Mouse (Mus musculus): ENCODE measurements around the gene Dyx1c1. TPM values are rescaled to one million over a fixed set of nuclear protein-coding genes. Genes with fewer than 3 reads are reported as not detected.

Gene Dyx1c1
- polyA plus RNA-seq, 1 experiment from 2014 or later = 2.4 TPM

DNA sequence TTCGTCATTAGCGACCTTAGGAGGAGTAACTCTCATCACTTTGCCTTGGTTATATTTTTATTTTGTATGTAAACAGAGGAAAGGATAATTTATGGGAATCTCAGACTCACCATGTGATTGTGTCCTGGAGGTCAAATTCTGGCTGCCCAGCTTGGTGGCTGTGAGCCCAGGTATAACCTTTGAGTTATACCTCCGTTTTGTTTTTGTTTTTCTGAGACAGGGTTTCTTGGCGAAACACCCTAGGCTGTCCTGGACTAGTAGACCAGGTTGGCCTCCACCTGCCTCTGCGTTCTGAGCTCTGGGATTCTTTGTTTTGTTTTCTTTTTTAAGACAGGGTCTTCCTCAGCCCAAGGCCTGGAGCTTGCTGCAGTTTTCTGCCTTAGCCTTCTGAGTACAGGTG lies 30.1 kb downstream of the Dyx1c1 start:
- H3K4me1 ChIP-seq (ENCODE audit: control insufficient read depth, insufficient read depth, low read depth, low read length) = peaks cover 17% of the 10 kb centered on the region
- no peak overlapping the region for H3K4me2 ChIP-seq (ENCODE audit: low read length)
- ATAC-seq = no peak
- H3K27me3 ChIP-seq (replicated peaks; ENCODE audit: control insufficient read depth, insufficient read depth, low read length) = no peaks in the 10 kb centered on the region
- no peaks in the 10 kb centered on the region for H3K9me3 ChIP-seq (ENCODE audit: control insufficient read depth, low read length)
- no peak overlapping the region for H3K4me3 ChIP-seq (ENCODE audit: low read length)
- no peak overlapping the region for H3K27ac ChIP-seq (ENCODE audit: low read depth, low read length)
- no peaks in the 10 kb centered on the region for H3K36me3 ChIP-seq (ENCODE audit: control insufficient read depth, insufficient read depth, low read length)
- 85% methylated on average over 5 of the region's 5 CpGs for WGBS
- no peak overlapping the region for H3K9ac ChIP-seq (ENCODE audit: low read depth, low read length)

DNA sequence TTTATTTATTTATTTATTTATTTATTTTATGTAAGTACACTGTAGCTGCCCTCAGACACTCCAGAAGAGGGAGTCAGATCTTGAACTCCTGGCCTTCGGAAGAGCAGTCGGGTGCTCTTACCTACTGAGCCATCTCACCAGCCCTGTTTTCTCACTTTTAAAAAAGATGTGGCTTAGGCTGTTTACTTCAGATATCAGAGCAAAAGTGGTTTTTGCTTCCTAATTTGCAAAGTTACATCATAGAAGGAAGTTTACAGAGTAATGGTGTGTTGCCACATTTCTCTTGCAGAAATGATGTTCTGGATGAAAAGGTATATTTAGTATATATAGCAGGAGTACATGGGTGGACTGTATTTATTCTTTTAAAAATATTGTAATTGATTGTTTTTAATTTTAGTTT lies 32.8 kb downstream of the Dyx1c1 start:
- H3K9ac ChIP-seq (ENCODE audit: low read depth, low read length) = no peak overlapping the region
- no peaks in the 10 kb centered on the region for H3K36me3 ChIP-seq (ENCODE audit: control insufficient read depth, insufficient read depth, low read length)
- H3K9me3 ChIP-seq (ENCODE audit: control insufficient read depth, low read length) = no peaks in the 10 kb centered on the region
- H3K4me1 ChIP-seq (ENCODE audit: control insufficient read depth, insufficient read depth, low read depth, low read length) = peaks cover 5% of the 10 kb centered on the region
- no peaks in the 10 kb centered on the region for H3K27me3 ChIP-seq (replicated peaks; ENCODE audit: control insufficient read depth, insufficient read depth, low read length)
- no peak overlapping the region for H3K27ac ChIP-seq (ENCODE audit: low read depth, low read length)
- ATAC-seq = no peak
- no peak overlapping the region for H3K4me2 ChIP-seq (ENCODE audit: low read length)
- WGBS = 96% methylated on average over 2 of the region's 2 CpGs
- H3K4me3 ChIP-seq (ENCODE audit: low read length) = no peak overlapping the region

DNA sequence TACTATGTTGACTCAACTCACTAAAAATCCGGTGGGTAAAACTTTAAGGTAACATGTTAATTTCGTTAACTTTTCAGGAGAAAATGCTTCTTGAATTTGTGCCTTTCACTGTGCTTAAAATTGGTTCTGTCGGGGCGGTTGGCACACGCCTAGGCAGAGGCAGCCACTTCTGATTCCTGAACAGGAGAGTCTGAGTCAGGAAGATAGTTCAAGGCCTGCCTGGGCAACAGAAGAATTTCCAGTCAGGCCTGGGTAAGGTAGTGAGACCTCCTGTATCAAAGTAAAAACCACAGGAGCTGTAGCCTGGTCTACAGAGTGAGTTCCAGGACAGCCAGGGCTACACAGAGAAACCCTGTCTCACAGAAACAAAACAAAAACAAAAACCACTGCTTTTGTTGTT lies 34.0 kb downstream of the Dyx1c1 start:
- ATAC-seq = no peak
- Histone ChIP-seq H3K4me1 (ENCODE audit: control insufficient read depth, insufficient read depth, low read depth, low read length) (no peaks in the 10 kb centered on the region), H3K4me2 (ENCODE audit: low read length) (no peak overlapping the region), H3K9ac (ENCODE audit: low read depth, low read length) (no peak overlapping the region), H3K4me3 (ENCODE audit: low read length) (no peak overlapping the region), H3K27ac (ENCODE audit: low read depth, low read length) (no peak overlapping the region), H3K9me3 (ENCODE audit: control insufficient read depth, low read length) (no peaks in the 10 kb centered on the region), H3K36me3 (ENCODE audit: control insufficient read depth, insufficient read depth, low read length) (no peaks in the 10 kb centered on the region), H3K27me3 (replicated peaks; ENCODE audit: control insufficient read depth, insufficient read depth, low read length) (no peaks in the 10 kb centered on the region)
- WGBS = 91% methylated on average over 5 of the region's 5 CpGs

GRCm38 (mm10) chr9:72996167-72996566 lies 37.6 kb downstream of the Dyx1c1 start:
- Histone ChIP-seq H3K4me3 (ENCODE audit: low read length) (no peak overlapping the region), H3K27me3 (replicated peaks; ENCODE audit: control insufficient read depth, insufficient read depth, low read length) (no peaks in the 10 kb centered on the region), H3K4me2 (ENCODE audit: low read length) (no peak overlapping the region), H3K9me3 (ENCODE audit: control insufficient read depth, low read length) (no peaks in the 10 kb centered on the region), H3K9ac (ENCODE audit: low read depth, low read length) (no peak overlapping the region), H3K27ac (ENCODE audit: low read depth, low read length) (no peak overlapping the region), H3K36me3 (ENCODE audit: control insufficient read depth, insufficient read depth, low read length) (peaks cover 5% of the 10 kb centered on the region), H3K4me1 (ENCODE audit: control insufficient read depth, insufficient read depth, low read depth, low read length) (no peaks in the 10 kb centered on the region)
- ATAC-seq = no peak

GRCm38 (mm10) chr9:72996806-72997205 lies 38.2 kb downstream of the Dyx1c1 start:
- Histone ChIP-seq H3K9me3 (ENCODE audit: control insufficient read depth, low read length) (no peaks in the 10 kb centered on the region), H3K27me3 (replicated peaks; ENCODE audit: control insufficient read depth, insufficient read depth, low read length) (no peaks in the 10 kb centered on the region), H3K4me2 (ENCODE audit: low read length) (no peak overlapping the region), H3K27ac (ENCODE audit: low read depth, low read length) (no peak overlapping the region), H3K9ac (ENCODE audit: low read depth, low read length) (no peak overlapping the region), H3K4me3 (ENCODE audit: low read length) (no peak overlapping the region), H3K36me3 (ENCODE audit: control insufficient read depth, insufficient read depth, low read length) (peaks cover 7% of the 10 kb centered on the region), H3K4me1 (ENCODE audit: control insufficient read depth, insufficient read depth, low read depth, low read length) (no peaks in the 10 kb centered on the region)
- 61% methylated on average over 7 of the region's 7 CpGs for WGBS
- no peak for ATAC-seq

- Histone ChIP-seq H3K4me1 (ENCODE audit: control insufficient read depth, insufficient read depth, low read depth, low read length) (no peaks in the 10 kb centered on the region), H3K4me3 (ENCODE audit: low read length) (no peak overlapping the region), H3K36me3 (ENCODE audit: control insufficient read depth, insufficient read depth, low read length) (peaks cover 16% of the 10 kb centered on the region), H3K9me3 (ENCODE audit: control insufficient read depth, low read length) (no peaks in the 10 kb centered on the region), H3K27ac (ENCODE audit: low read depth, low read length) (no peak overlapping the region), H3K9ac (ENCODE audit: low read depth, low read length) (no peak overlapping the region), H3K4me2 (ENCODE audit: low read length) (no peak overlapping the region), H3K27me3 (replicated peaks; ENCODE audit: control insufficient read depth, insufficient read depth, low read length) (no peaks in the 10 kb centered on the region)
- ATAC-seq = no peak
- WGBS = 74% methylated on average over 2 of the region's 2 CpGs
Measured at GRCm38 (mm10) chr9:73000487-73000886, 41.9 kb downstream of the Dyx1c1 start.

DNA sequence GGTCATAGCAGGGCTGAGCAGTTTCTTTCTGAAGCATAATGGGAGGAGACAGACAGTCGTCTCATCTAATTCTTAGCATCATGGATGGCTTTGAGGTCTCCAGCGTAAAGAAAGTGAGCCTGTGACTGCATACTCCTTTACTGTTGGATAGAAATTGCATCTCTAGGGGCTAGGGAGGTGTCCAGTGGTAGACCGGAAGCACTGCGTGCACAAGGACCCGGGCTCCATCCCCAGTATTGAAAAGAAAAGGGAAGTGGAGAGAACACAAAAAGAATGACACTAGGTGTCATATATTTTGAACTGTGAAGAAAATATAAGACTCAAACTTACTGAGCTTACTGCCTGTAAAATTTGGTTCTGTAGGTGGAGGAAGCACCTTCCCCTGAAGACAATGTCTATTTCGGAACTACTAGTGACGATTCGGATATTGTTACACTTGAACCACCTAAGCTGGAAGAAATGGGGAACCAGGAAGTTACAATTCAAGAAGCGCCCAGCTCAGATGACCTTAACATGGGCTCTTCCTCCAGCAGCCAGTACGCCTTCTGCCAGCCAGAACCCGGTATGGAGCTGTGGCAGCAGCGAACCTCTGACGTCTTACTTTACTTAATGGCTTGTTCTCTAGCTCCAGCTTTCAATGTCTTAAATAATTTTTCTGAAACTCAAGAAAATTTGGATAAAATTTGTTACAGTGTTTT lies 42.9 kb downstream of the Dyx1c1 start:
- Histone ChIP-seq H3K4me2 (ENCODE audit: low read length) (no peak overlapping the region), H3K27me3 (replicated peaks; ENCODE audit: control insufficient read depth, insufficient read depth, low read length) (no peaks in the 10 kb centered on the region), H3K36me3 (ENCODE audit: control insufficient read depth, insufficient read depth, low read length) (peaks cover 22% of the 10 kb centered on the region), H3K9me3 (ENCODE audit: control insufficient read depth, low read length) (no peaks in the 10 kb centered on the region), H3K27ac (ENCODE audit: low read depth, low read length) (no peak overlapping the region), H3K9ac (ENCODE audit: low read depth, low read length) (no peak overlapping the region), H3K4me1 (ENCODE audit: control insufficient read depth, insufficient read depth, low read depth, low read length) (no peaks in the 10 kb centered on the region), H3K4me3 (ENCODE audit: low read length) (no peak overlapping the region)
- 90% methylated on average over 13 of the region's 13 CpGs for WGBS
- no peak for ATAC-seq

GRCm38 (mm10) chr9:73002177-73002576 lies 43.6 kb downstream of the Dyx1c1 start:
- no peak for ATAC-seq
- Histone ChIP-seq H3K27me3 (replicated peaks; ENCODE audit: control insufficient read depth, insufficient read depth, low read length) (no peaks in the 10 kb centered on the region), H3K27ac (ENCODE audit: low read depth, low read length) (no peak overlapping the region), H3K9me3 (ENCODE audit: control insufficient read depth, low read length) (no peaks in the 10 kb centered on the region), H3K4me1 (ENCODE audit: control insufficient read depth, insufficient read depth, low read depth, low read length) (no peaks in the 10 kb centered on the region), H3K9ac (ENCODE audit: low read depth, low read length) (no peak overlapping the region), H3K4me3 (ENCODE audit: low read length) (no peak overlapping the region), H3K36me3 (ENCODE audit: control insufficient read depth, insufficient read depth, low read length) (peaks cover 25% of the 10 kb centered on the region), H3K4me2 (ENCODE audit: low read length) (no peak overlapping the region)
- 60% methylated on average over 3 of the region's 3 CpGs for WGBS

DNA sequence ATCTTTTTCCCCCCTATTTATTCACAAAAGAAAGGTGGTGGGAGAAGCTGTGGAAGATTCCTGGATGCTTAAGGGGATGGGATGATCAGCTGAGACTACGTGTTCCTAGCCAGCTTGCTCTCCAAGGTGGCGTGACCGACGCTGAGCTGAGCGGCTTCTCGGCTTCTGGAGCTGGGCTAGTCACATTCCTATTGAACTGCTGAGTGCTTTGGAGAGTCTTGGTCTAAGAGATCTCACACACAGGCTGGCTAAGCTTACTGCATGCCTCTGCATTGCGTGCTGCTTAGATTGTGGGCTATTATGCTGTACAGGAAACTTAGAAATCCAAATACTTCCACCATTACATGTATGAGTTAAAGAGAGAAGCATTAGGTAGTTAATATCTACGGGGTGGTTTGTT lies 45.5 kb downstream of the Dyx1c1 start:
- no peak for ATAC-seq
- 90% methylated on average over 8 of the region's 8 CpGs for WGBS
- Histone ChIP-seq H3K4me2 (ENCODE audit: low read length) (no peak overlapping the region), H3K4me1 (ENCODE audit: control insufficient read depth, insufficient read depth, low read depth, low read length) (no peaks in the 10 kb centered on the region), H3K4me3 (ENCODE audit: low read length) (no peak overlapping the region), H3K27me3 (replicated peaks; ENCODE audit: control insufficient read depth, insufficient read depth, low read length) (no peaks in the 10 kb centered on the region), H3K9ac (ENCODE audit: low read depth, low read length) (no peak overlapping the region), H3K27ac (ENCODE audit: low read depth, low read length) (no peak overlapping the region), H3K36me3 (ENCODE audit: control insufficient read depth, insufficient read depth, low read length) (peaks cover 27% of the 10 kb centered on the region), H3K9me3 (ENCODE audit: control insufficient read depth, low read length) (no peaks in the 10 kb centered on the region)

DNA sequence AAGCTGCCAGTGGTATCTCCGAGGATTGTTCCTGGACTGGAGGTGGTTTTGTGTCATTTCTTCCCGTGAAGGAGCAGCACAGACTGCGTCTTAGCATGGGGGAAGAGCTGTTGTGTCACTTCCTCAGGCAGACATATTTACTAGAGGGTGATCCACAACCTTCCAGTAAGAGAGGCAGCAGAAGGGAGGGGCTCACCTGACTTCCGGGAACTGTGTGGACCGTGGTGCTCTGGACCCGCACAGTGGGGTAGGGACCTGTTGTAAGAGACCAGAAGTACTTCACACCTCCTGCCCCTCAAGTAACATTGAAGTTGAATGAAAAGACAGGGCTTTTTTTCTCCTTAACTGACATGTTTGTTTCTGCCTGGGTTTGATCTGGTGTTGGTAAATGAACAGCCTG lies 46.5 kb downstream of the Dyx1c1 start:
- Histone ChIP-seq H3K9ac (ENCODE audit: low read depth, low read length) (no peak overlapping the region), H3K4me1 (ENCODE audit: control insufficient read depth, insufficient read depth, low read depth, low read length) (no peaks in the 10 kb centered on the region), H3K27me3 (replicated peaks; ENCODE audit: control insufficient read depth, insufficient read depth, low read length) (no peaks in the 10 kb centered on the region), H3K36me3 (ENCODE audit: control insufficient read depth, insufficient read depth, low read length) (peaks cover 27% of the 10 kb centered on the region), H3K4me2 (ENCODE audit: low read length) (no peak overlapping the region), H3K9me3 (ENCODE audit: control insufficient read depth, low read length) (no peaks in the 10 kb centered on the region), H3K4me3 (ENCODE audit: low read length) (no peak overlapping the region), H3K27ac (ENCODE audit: low read depth, low read length) (no peak overlapping the region)
- WGBS = 82% methylated on average over 6 of the region's 6 CpGs
- no peak for ATAC-seq
